Mouse (Mus musculus) brain, embryonic 14.5 days (tissue): ENCODE data around the gene Pygb.

Experiments
- CTCF ChIP-seq: fragments of 200-500 bp; IDR thresholded peaks from 2 replicates; pipeline ENCODE4 v1.5.1; 2012; ENCODE audit warnings: inconsistent platforms, mild to moderate bottlenecking, moderate library complexity, borderline replicate concordance; ENCODE audit not compliant: insufficient read depth, insufficient read length; ENCODE audit errors: extremely low read depth
- POLR2A ChIP-seq: fragments of 200-500 bp; IDR thresholded peaks from 2 replicates; pipeline ENCODE4 v1.6.1; 2012; ENCODE audit warnings: mild to moderate bottlenecking, inconsistent platforms, borderline replicate concordance; ENCODE audit not compliant: poor library complexity, insufficient read depth, insufficient read length, severe bottlenecking; ENCODE audit errors: extremely low read depth

DNA sequence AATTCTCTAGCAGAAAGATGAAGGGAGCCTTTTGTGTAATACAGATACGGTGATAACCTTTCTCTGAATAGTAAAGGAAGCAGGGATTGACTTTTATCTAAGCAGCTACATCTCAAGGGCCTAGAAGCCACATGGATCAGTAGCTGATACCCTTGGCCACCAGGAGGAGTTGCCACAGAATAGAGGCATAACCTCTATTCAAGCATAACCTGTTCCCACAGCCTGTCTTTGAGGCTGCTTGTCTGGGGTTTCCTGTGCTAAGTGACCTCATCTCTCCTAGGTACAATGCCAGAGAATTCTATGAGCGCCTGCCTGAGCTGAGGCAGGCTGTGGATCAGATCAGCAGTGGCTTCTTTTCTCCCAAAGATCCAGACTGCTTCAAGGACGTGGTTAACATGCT, 41.6 kb downstream of the Pygb start:
- no peak for TF ChIP-seq CTCF
- no peak for TF ChIP-seq POLR2A
